Mouse (Mus musculus) embryonic facial prominence, embryonic 11.5 days (tissue): ENCODE results near the gene Ccdc114. TPM values are rescaled to one million over a fixed set of nuclear protein-coding genes. Genes with fewer than 3 reads are reported as not detected.
A peak's percentile ranks its signal among the peaks of the same experiment; 100 is the strongest.
"Not testable (repeated sequence)": the region's sequence is repeated elsewhere in the genome, so short reads cannot be mapped to it uniquely, and the experiment has no call there.

Experiments used
- ATAC-seq: fragments of 200-750 bp; cut with Nextera tagmentation; replicated peaks from 2 replicates; pipeline ENCODE4 v1.8.0; 2017; ENCODE audit warnings: low read depth; ENCODE audit not compliant: insufficient number of reproducible peaks, low FRiP score, low TSS enrichment
- DNase-seq: peaks from one replicate; pipeline ENCODE4 v3.0.0-alpha.2; 2015; ENCODE audit warnings: low spot score
- H3K27ac ChIP-seq: fragments of 300-500 bp; sonication (generic); replicated peaks from 2 replicates; pipeline ENCODE4 v1.5.1; 2014; ENCODE audit warnings: mild to moderate bottlenecking, low read depth, low read length, control low read depth
- H3K27me3 ChIP-seq: fragments of 300-500 bp; sonication (generic); 2 replicates; pipeline ENCODE4 v1.6.1; 2014; ENCODE audit warnings: mild to moderate bottlenecking, low read length, moderate library complexity, mixed read lengths; ENCODE audit not compliant: control insufficient read depth, insufficient read depth
- H3K36me3 ChIP-seq: fragments of 300-500 bp; sonication (generic); replicated peaks from 2 replicates; pipeline ENCODE4 v1.6.1; 2014; ENCODE audit warnings: low read depth, mild to moderate bottlenecking, low read length, moderate library complexity, mixed read lengths; ENCODE audit not compliant: control insufficient read depth, insufficient read depth
- H3K4me1 ChIP-seq: fragments of 300-500 bp; sonication (generic); 2 replicates; pipeline ENCODE4 v1.6.1; 2014; ENCODE audit warnings: low read length, mixed read lengths; ENCODE audit not compliant: control insufficient read depth, insufficient read depth
- H3K4me2 ChIP-seq: fragments of 300-500 bp; sonication (generic); 2 replicates; pipeline ENCODE4 v1.6.1; 2014; ENCODE audit warnings: low read depth, mild to moderate bottlenecking, control low read depth, low read length, moderate library complexity
- H3K4me3 ChIP-seq: fragments of 300-500 bp; sonication (generic); 2 replicates; pipeline ENCODE4 v1.5.1; 2014; ENCODE audit warnings: low read depth, low read length, control low read depth
- H3K9ac ChIP-seq: fragments of 300-500 bp; sonication (generic); replicated peaks from 2 replicates; pipeline ENCODE4 v1.6.1; 2014; ENCODE audit warnings: mild to moderate bottlenecking, control low read depth, low read length
- H3K9me3 ChIP-seq: fragments of 300-500 bp; sonication (generic); replicated peaks from 2 replicates; pipeline ENCODE4 v1.6.1; 2016; ENCODE audit warnings: mild to moderate bottlenecking, low read length, inconsistent platforms, mixed read lengths; ENCODE audit not compliant: control insufficient read depth
- WGBS: fragments of 180-500 bp; shearing (Covaris S2); extraction: QIAGEN DNeasy Blood & Tissue Kit; methylation state at CpG from one replicate; pipeline ENCODE4 v1.1.7; 2014; 5-methylcytosine and 5-hydroxymethylcytosine counted together
- polyA plus RNA-seq: library from polyadenylated mRNA; unstranded; fragments of >200 nt; fragmentation: Nextera tagmentation; extraction: Ambion mirVana; gene quantifications from 2 replicates; pipeline ENCODE4 v1.2.1, GENCODE M21; 2014

The Ccdc114 gene
- polyA plus RNA-seq, 1 experiment from 2014 or later, result 2.4 TPM

GRCm38 (mm10) chr7:45896517-45897257 lies 27.2 kb upstream of the Ccdc114 start, which contains the start of the genes Syngr4 and Tmem143:
Syngr4 (minus strand) TSS chr7:45896714.
Tmem143 (plus strand) TSS chr7:45896941.
- under 1% methylated on average over 40 of the region's 40 CpGs for WGBS
- ATAC-seq, result peak; percentile 80

GRCm38 (mm10) chr7:45897258-45897757 lies 26.6 kb upstream of the Ccdc114 start:
- H3K36me3 ChIP-seq, result no peaks in the 10 kb centered on the region
- peak overlapping the region; percentile 84 for H3K4me2 ChIP-seq
- H3K4me3 ChIP-seq, result peak overlapping the region; percentile 49
- peak overlapping the region; percentile 72 for H3K9ac ChIP-seq
- peak; percentile 56 for ATAC-seq
- no peaks in the 10 kb centered on the region for H3K4me1 ChIP-seq
- 2% methylated on average over 19 of the region's 19 CpGs for WGBS
- H3K27me3 ChIP-seq, result no peaks in the 10 kb centered on the region
- DNase-seq, result peak; percentile 59
- no peak overlapping the region for H3K27ac ChIP-seq
- H3K9me3 ChIP-seq, result no peaks in the 10 kb centered on the region

More at GRCm38 (mm10) chr7:45896517-45897257, 27.2 kb upstream of the Ccdc114 start, which contains the start of the genes Syngr4 and Tmem143:
- no peaks in the 10 kb centered on the region for H3K36me3 ChIP-seq
- peak within 1 kb of the TSS; percentile 84 for H3K4me2 ChIP-seq
- peak; percentile 99 for DNase-seq
- H3K4me1 ChIP-seq, result no peaks in the 10 kb centered on the region
- H3K27ac ChIP-seq, result no peak within 1 kb of the TSS
- H3K9me3 ChIP-seq, result no peaks in the 10 kb centered on the region
- H3K4me3 ChIP-seq, result peak within 1 kb of the TSS; percentile 49
- H3K9ac ChIP-seq, result peak within 1 kb of the TSS; percentile 72
- H3K27me3 ChIP-seq, result no peaks in the 10 kb centered on the region

GRCm38 (mm10) chr7:45898125-45898524 lies 25.7 kb upstream of the Ccdc114 start:
- not testable (repeated sequence) for H3K4me1 ChIP-seq, H3K9ac ChIP-seq, H3K27ac ChIP-seq, H3K4me2 ChIP-seq, ATAC-seq, H3K27me3 ChIP-seq, H3K9me3 ChIP-seq, H3K36me3 ChIP-seq, H3K4me3 ChIP-seq
- WGBS, result 64% methylated on average over 4 of the region's 4 CpGs
- DNase-seq, result peak; percentile 62

- no peak overlapping the region for H3K27ac ChIP-seq
- H3K4me1 ChIP-seq, result no peaks in the 10 kb centered on the region
- no peak overlapping the region for H3K9ac ChIP-seq
- 53% methylated on average over 5 of the region's 5 CpGs for WGBS
- ATAC-seq (no peak), DNase-seq (peak; percentile 33)
- H3K9me3 ChIP-seq, result no peaks in the 10 kb centered on the region
- no peak overlapping the region for H3K4me3 ChIP-seq
- no peaks in the 10 kb centered on the region for H3K27me3 ChIP-seq
- H3K4me2 ChIP-seq, result no peak overlapping the region
- no peaks in the 10 kb centered on the region for H3K36me3 ChIP-seq
Observed at GRCm38 (mm10) chr7:45901562-45901961, 22.3 kb upstream of the Ccdc114 start.

DNA sequence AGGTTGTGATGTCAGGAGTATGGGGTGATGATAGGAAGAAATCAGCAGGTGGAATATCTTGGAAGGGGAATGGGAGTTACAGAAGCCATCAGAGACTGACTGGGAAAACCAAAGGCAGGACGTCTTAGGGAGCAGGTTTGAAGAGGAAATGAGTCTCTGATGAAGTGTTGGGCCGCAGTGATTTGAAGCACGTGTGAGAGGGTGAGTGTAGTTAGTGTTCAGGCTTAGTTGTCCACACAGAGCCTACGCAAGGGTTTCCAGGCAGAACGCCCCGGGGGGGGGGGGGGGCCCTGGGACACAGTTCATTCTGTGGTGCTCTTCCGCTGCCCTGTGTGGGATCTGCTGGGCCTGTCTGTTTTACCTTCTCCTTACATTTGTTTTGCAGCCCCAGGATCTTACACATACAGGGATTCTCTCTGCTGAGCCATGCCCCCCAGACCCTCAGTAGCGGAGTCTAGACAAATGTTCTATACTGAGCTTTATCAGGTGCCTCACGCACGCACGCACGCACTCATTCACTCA lies 21.3 kb upstream of the Ccdc114 start:
- Histone ChIP-seq H3K4me3 (no peak overlapping the region), H3K27me3 (no peaks in the 10 kb centered on the region), H3K9ac (no peak overlapping the region), H3K27ac (no peak overlapping the region), H3K36me3 (no peaks in the 10 kb centered on the region), H3K9me3 (no peaks in the 10 kb centered on the region), H3K4me1 (no peaks in the 10 kb centered on the region), H3K4me2 (no peak overlapping the region)
- peak; percentile 30 for DNase-seq
- 76% methylated on average over 12 of the region's 12 CpGs for WGBS
- ATAC-seq, result no peak

DNA sequence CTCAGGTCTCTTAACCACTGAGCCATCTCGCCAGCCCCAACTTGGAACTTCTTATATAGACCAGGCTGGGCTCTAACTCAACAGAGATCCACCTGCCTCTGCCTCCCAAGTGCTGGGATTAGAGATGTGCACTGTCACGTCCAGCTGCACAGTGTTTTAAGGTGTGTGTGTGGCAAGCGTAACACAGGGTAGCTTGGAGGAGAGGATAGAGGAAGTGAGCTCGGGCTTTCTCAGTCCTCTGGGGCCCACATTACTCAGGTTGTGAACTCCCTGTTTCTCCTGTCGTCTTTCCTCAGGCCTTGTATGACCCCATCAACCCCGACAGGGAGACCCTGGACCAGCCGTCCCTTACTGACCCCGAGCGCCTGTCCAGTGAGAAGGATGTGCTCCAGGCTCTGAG lies 17.2 kb upstream of the Ccdc114 start:
- H3K9me3 ChIP-seq, result no peaks in the 10 kb centered on the region
- no peak overlapping the region for H3K4me3 ChIP-seq
- no peak overlapping the region for H3K4me2 ChIP-seq
- ATAC-seq, result no peak
- H3K27me3 ChIP-seq, result no peaks in the 10 kb centered on the region
- no peaks in the 10 kb centered on the region for H3K4me1 ChIP-seq
- WGBS, result 85% methylated on average over 9 of the region's 9 CpGs
- H3K36me3 ChIP-seq, result no peaks in the 10 kb centered on the region
- H3K9ac ChIP-seq, result no peak overlapping the region
- H3K27ac ChIP-seq, result no peak overlapping the region
- DNase-seq, result no peak

GRCm38 (mm10) chr7:45908384-45908783 lies 15.5 kb upstream of the Ccdc114 start:
- DNase-seq, result no peak
- Histone ChIP-seq H3K9ac (no peak overlapping the region), H3K4me1 (no peaks in the 10 kb centered on the region), H3K4me3 (no peak overlapping the region), H3K27me3 (no peaks in the 10 kb centered on the region), H3K9me3 (no peaks in the 10 kb centered on the region), H3K36me3 (no peaks in the 10 kb centered on the region), H3K4me2 (no peak overlapping the region), H3K27ac (no peak overlapping the region)
- ATAC-seq, result no peak

- ATAC-seq, result no peak
- Histone ChIP-seq H3K9ac (no peak overlapping the region), H3K9me3 (no peaks in the 10 kb centered on the region), H3K27me3 (no peaks in the 10 kb centered on the region), H3K36me3 (no peaks in the 10 kb centered on the region), H3K4me1 (no peaks in the 10 kb centered on the region), H3K4me3 (no peak overlapping the region), H3K27ac (no peak overlapping the region), H3K4me2 (no peak overlapping the region)
- no peak for DNase-seq
- WGBS, result 94% methylated on average over 16 of the region's 16 CpGs
Observed at GRCm38 (mm10) chr7:45909145-45909544, 14.7 kb upstream of the Ccdc114 start.
